Mouse (Mus musculus): ENCODE results near the gene Apool.
A peak's percentile ranks its signal among the peaks of the same experiment; 100 is the strongest.

Apool gene

DNA sequence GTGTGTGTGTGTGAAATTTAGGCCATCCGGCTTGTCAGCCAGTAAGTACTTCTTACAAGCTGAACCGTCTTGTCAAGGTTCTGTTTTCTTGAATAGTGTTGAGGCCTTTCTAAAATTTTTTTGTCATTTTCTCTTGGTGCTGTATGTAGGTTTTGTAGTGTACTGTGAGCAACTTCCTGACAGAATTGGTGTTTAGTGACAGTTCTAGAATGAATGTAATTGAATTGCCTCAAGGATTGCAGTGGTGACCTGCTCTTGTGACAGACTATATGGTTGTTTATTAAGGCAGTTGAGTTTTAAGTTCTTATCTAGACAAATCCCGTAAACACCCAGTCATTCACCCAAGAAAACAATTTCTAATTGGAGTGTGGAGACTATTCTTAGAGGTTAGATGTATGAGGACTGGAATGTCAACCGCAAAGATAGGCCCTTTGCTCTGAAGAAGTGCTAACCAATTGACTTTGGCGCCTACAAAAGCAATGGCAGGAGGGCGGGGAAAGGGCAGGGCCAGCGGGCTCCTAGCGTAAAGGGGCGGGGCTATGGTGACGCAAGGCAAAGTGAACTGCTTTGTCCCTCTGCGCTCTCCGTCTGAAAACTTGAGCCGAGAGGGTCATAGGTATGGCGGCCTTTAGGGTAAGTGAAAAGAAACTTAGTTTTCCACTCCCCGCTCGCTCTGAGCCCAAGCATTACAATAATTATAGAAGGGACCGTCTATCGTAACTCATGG, at the start of gene Apool:
TSS of gene Apool (plus strand) at position 531 of the 727 bp plus-strand sequence.
- DNase-seq (ENCODE audit: low spot score) = peak; percentile 82

DNA sequence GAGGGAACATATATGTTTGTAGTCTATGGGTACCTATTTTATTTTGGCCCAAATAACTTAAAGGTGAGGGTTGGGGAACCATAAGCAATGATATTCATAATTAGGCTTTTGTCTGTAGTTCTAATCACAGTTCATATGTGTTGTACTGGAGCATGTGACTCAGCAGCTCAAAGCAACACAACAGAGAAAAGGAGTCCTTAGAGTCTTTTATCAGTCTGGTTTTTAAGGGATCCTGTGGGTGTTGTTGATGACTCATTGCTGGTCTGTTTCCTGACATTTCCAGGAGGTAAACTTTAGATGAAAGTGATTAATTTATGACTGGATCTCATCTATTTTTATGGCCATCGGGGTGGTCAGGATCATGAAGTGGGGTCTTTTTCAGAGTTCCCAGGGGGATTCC, 37.6 kb upstream of the Apool start:
- no peak for DNase-seq (ENCODE audit: low spot score)

DNA sequence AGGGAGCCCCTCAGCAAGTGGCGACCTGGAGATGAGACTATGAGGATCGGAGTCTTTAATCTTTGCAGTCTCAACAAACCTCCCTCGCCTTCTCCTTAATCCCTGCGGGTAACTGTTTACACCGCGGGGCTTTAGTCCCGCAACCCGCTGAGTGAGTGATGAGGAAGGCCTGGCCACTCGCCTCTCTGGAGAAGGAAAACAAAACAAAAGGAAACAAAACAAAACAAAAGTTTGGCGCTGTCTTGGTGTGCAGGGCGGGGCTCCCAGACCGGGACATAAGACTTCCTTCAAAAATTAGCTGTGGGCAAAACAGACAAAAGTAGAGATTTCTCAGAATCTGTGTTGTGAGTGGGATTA, 375 bp downstream of the Apool start:
- no peak for DNase-seq (ENCODE audit: low spot score)

DNA sequence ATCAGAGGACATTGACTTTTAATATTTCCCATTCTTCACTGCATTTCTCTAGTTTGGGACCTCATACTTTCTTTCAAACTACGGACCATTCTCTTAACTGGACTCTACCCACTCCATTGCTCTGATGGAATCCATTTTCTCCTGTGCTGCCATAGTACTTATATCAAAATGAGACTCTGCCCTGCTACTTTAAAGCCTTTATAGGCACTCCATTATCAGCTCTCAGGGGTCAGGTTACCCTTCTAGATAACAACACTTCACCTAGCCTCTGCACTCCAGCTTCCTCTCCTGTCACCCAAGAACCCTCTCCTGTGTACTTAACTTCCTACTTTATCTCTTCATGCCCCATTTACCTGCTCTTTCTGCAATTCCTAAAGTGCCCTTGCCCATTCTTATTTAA, 960 bp downstream of the Apool start:
- DNase-seq (ENCODE audit: low spot score) = no peak

DNA sequence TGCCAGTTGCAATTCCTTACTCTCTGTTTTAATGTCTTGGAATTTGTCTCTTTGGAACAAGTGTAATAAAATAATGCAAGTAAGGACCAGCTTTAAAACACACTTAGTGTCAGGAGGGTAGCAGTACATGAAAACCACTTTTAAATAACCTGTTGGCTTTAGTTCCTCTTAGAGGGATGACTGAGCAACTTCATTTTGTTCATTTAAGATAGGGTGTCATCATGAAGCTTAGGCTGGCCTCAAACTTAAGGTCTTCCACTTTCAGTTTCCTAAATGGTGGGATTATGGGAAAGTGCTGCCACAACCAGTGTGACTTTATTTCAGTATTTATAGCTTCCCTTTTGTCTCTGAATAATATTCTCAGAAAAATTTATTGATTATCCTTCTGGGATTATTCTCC, 9.1 kb downstream of the Apool start:
- no peak for DNase-seq (ENCODE audit: low spot score)

DNA sequence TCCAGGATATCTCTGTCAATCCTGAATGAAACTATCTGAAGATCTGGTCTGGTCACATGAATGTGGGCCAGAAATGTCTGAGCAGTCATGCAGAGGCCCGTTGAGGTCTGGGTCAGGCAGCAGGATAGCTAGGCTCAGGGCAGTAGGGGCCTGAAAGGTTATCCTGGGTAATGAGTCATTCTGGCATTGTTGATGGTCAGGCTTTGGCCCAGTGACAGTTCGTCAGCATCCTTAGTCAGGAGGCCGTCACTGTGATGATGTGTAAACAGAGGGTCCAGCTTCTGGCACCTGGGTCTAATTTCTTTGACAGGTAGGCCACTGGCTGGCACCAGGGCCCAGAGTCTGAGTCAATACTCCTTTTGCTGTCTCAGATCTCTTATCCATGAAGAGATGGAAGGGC, 28.4 kb downstream of the Apool start:
- no peak for DNase-seq (ENCODE audit: low spot score)

DNA sequence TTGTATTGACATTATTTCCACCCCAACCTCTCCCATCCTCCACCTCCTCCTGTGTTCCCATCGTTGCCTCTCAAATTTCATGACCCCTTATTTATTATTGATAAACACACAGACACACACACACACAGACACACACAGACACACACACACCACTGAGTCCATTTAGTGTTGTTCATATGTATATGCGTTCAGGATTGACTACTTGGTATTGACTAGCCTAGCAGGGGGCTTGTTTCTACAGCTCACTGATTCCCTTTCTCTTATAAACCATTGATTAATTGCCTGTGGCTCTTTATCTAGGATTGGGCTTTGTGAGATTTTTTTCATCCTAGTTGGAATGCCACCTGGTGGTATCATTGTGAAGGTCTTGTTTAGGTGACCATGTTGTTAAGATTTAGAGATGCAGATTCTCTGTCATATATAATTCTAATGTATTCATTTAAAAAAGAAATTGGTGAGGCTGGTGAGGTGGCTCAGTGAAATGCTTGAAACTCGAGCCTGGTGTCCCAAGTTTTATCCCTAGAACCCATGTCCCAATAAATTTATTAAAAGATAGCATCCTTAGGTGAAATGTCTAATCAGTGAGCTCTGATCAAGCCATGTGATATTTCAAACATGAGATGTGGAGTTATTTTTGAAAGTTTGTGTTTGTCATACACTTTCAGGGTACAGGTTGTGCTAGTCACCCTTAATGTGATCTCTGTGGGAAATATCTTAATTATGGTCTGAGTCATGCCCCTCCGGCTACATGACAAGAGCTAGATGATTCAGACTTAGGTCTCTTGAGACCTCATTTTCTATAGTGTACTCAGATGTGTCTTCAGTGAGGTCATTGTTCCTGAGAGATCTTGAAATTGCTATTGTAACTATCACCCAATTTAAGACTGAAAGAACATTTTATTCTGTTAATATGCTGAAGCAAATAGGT, 36.6 kb downstream of the Apool start:
- DNase-seq (ENCODE audit: low spot score) = no peak

DNA sequence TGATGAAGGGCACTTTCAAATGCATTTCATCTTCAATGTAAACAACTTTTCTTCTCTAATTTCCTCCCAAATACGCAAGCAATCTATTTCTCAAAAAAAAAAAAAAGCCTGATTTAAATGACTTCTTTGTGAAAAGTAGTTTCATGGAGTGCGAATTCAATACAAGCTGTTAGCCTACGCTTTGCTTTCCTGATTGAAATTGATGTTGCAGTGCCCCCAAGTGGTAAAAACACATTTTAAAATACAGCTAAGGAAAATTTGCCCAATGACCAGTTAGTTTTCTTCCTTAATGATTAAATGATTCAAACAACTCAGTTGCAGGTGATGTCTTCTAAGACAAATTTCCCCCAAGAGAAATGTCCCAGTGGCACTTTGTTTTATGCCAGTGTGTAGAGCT, 37.3 kb downstream of the Apool start:
- DNase-seq (ENCODE audit: low spot score) = no peak

DNA sequence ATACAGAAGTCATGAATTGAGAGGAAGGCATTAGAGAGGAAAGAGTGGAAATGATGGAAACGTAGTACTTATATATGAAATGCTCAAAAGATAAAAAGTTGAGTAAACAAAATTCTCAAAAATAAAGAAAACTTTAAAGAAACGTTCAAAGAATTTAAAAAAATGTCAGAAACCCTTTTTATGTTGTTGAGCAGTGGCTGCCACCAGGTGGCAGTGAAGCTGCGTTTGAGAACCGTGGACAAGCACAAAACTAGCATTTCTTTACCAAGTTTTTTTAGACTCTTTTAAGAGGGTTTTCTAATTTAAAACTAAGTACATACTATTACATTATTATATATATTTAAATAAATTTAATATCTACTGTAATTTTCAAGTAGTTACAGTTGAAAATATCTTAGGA, 57.3 kb downstream of the Apool start:
- DNase-seq (ENCODE audit: low spot score) = no peak

DNA sequence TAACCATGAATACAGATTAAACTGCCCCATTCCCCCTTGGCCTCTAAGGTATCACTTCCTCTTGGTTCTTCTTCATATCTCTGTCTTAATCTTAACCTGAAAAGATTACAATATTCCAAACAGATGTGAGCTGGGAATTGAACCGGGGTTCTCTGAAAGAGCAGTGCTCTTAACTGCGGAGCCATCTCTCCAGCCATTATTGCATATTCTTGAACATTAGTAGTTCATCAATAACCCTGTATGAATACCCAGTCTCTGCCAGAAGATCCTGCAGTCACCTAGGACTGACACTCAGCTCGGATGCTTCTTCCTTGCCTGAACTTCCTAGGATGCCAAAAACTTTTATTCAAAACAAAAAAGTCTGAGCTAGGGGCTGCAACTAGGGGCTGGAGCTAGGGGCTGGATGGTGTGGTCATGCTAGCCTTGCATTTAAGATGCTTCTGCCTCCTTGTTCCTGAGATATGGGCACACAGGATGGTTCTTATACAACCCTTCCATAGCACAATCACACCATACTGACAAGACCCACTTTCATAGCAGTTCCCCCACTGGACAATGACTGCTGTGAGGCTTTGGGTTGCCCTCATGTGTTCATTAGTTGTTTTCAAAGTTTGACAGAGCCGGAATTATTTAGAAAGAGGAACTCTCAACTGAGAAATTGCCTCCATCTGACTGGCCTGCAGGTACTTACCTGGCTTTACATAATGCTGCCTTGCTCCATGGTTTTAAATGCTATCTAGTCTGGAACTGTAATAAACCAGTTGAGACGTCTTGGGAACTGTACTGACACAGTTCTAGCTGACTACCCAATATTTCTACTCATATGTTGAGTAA, 59.7 kb downstream of the Apool start:
- DNase-seq (ENCODE audit: low spot score) = peak; percentile 47

DNA sequence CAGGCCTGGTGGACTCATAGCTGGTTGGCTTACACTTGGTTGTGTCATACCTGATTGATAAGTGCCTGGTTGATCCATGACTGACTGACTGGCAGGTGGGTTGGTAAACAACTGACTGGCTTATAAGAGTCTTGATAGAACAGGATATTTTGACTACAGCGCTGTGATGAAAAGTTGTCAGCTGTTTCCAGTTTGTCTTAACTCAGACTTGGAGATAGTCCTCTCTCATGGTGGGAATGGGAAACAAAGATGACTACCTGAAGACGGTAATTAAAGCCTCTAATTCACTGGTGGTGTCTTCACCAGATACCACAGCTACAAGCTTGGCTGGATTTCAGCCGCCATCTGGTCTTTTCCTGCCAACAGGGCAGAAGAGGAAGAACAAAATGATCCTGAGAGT, 95.5 kb downstream of the Apool start, which contains the start of gene Satl1:
TSS of gene Satl1 (minus strand) at position 101 of the 400 bp plus-strand sequence.
- DNase-seq (ENCODE audit: low spot score) = no peak

DNA sequence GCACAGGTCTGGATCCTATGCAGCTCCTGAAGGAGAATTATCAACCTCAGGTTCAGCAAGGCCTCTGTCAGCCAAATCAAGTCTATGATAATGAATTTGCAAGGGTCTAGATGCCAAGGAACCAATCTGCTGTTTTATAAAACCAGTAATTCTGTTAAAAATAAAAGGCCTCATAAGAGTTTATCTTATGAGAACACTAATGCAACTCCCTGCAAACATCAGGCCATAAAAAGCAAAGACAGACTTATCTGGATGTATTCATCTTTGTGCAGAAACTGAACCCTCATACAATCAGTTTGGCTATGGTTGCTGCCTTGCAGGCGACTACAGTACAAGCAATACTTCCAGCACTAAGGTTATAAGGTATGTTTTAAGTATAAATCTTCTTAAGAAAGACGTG, 101.2 kb downstream of the Apool start:
- no peak for DNase-seq (ENCODE audit: low spot score)
